Mouse (Mus musculus) frontal cortex, postnatal 25 days (tissue): Measurements from ENCODE around the gene Zfp746.
A peak's percentile ranks its signal among the peaks of the same experiment; 100 is the strongest.

Experiments used
- DNase-seq, 2 experiments: peaks; one replicate each; pipeline ENCODE4 v3.0.0; 2022; ENCODE audit warnings: low spot score in 2 of 2

The Zfp746 gene

DNA sequence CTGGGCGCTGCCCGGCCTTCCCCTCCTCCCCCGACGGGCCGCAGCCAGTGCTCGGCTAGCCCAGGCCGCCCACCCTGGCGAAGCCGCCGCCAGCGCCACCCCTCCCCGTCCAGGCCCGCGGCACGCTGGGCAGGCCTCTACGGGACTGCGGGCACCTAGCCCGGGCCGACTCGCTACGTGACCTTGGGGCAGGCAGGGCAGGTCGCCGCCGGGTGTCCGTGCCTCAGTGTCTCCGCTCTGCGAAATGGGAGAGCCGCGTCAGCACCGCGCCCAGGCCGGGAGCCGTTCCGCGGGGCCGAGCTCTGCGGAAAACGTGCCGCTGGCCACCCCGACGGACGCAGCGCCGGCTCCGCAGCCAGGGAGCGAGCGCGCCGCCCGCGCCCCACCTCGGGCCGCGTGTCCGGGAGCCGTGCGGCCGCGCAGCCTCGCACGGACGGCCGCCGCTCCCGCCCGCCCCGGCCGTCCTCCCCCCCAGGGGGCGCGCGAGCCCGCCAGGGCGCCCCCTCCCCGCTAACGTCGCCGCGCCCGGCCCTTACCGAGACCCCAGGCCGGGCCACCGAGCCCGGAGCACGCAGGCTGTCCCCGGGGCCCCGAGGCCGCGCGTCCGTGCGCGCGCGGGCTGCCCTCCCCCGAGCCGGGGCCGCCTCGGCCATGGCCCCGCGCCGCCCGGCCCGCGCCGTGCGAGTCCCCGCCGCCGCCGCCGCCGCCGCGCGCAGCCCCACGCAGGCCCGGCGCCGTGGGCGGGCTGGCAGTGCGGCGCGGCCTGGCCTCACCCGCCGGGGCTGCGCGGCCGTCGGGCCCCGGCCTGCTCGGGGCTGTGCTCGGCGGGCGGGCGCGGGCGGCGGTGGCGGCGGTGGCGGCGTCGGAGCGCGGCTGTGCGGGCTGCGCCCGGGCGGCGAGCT, 38.7 kb downstream of the Zfp746 start:
- peak in 1 of 2 experiments; percentile 26 for DNase-seq

DNA sequence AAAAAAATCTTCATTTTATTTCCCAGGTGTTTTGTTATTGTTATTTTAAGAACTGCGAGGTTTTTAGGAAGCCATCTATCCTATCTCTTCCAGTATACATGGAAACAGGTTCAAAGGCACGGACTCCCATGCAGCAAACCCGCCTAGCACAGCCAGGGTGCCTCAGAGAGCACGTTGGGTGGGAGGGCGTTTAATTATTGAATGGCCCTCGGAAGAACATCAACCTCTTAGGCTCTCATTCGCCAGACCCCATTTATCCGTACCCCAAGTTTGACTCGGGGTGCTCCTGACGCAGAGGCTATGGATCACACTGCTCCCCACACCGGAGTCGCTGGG, 39.3 kb downstream of the Zfp746 start:
- no peak for DNase-seq

DNA sequence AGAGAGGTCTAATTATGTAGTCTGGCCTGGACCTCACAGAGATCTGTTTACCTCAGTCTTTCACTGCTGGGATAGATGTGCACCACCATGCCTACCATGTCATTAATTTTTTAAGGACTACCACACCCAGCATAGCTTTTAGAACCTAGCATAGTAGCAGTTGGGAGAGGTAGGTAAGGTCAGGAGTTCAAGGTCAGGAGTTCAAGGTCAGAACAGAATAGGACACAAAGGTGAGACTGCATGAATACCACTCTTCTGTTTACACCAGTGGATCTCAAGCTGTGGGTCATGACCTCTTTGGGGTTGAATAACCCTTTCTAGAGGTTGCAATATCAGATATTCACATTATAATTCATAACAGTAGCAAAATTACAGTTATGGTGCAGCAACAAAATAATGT, 53.7 kb downstream of the Zfp746 start:
- DNase-seq: no peak

DNA sequence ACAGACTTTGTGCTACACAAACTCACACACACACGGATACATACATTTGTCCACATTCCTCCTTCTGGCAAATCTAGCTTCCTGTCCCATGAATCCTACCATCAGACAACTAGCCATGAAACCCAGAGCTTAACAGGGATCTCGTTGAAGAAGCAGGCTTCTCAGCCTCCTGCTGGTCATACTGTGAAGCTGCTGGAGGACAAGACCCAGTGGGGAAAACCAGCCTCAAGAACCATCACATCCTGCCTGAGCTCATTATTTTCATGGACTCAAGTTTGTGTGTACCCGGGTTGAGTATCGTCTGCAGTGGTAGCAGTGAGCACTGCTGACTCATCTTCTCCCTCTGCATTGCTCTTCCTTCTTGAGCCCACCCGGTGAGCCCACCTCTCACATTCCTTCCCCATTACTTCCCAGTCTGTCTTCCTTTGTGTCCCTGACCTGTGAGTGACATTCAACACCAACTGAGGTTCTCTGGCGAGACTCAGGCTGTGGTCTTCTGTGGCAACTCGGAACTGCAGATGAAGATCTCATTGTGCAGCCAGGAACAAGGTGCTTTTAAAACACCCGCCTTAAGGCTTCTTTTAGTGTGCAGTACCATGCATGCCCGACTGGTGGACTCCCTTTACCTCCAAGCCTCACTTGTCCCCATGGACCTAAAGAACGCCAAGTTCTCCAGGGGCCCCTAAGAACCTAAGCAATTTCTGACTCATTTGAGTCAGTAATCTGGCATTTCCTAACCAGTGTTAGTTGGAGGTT, 60.3 kb downstream of the Zfp746 start:
- peak in 1 of 2 experiments; percentile 2 for DNase-seq

DNA sequence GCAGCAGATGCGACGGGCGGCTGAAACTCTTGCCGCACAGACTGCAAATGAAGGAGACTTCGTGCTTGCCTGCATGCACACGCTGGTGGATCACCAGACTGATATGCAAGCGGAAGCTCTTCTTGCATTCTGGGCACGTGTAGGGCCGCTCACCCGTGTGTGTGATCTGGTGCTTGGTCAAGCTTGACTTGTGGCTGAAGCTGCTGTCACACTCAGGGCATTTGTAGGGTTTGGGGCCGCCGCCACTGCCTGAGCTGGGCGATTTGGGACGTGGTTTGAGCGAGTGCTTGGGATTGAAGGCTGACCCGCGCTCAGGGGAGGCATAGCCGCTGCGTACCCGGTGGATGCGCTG, 61.4 kb downstream of the Zfp746 start:
- DNase-seq: no peak

DNA sequence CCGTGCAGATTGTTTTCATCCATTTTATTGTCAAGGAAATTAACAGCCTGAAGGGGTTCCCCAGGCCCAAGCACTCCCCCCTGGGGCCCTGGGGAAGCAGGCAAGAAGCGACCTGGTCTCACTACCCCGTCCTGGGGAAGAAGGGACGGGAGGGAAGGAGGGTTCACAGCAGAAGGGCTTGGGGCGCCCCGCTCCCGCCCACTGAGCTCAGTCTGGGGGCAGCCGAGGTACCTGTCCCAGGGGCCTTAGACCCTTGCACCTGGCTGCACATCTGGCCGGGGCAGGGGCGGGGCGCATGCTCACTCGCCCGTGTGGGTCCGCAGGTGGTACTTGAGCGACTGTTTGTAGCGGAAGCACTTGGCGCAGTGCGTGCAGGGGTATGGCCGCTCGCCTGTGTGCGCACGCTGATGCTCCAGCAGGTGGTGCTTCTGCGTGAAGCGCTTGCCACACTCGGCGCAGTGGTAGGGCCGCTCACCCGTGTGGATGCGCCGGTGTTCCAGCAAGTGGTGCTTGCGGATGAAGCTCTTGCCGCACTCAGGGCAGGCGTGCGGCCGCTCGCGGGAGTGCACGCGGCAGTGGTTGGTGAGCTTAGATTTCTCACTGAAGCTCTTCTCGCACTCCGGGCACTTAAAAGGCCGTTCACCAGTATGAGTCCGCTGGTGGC, 61.9 kb downstream of the Zfp746 start:
- peak in 1 of 2 experiments; percentile 3 for DNase-seq

DNA sequence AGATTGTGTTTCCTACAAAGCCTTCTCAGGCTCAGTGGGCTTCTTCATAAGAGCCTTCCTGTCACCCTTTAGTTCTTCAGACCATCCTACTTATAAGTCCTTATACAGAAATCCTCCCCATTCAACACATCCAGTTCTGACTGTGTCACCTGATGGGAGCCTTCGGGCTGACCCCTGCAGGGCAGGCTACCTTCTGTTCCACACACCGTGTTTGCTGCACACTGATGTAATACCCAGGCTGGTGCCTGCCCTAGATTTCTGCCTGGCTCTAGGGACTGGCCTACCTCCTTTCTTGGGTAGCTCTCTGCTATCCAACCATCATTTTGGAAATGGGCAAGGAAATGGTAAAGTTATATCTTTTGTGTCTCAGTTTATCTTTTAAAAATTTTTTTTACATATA, 63.7 kb downstream of the Zfp746 start:
- peak in 1 of 2 experiments; percentile 2 for DNase-seq

DNA sequence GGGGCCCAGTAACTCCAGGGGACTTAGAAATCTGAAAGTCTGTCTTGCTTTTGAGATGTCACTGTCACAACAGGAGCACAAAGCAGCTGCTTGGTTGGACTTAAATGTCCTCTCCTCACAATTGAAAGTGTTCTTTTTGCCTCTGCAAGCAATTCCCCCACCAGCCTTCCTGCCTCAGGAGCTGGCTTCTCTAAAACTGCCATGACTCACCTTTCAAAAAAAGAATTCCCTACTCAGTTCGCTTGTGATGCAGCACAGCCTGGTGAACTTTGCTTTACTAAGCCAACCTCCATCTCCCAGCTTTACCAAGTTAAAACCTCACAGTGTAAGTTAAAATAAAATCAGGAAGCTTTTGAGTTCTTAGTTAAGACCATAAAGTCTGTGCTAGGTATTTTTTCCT, 64.7 kb downstream of the Zfp746 start:
- DNase-seq: peak in 1 of 2 experiments; percentile 3

DNA sequence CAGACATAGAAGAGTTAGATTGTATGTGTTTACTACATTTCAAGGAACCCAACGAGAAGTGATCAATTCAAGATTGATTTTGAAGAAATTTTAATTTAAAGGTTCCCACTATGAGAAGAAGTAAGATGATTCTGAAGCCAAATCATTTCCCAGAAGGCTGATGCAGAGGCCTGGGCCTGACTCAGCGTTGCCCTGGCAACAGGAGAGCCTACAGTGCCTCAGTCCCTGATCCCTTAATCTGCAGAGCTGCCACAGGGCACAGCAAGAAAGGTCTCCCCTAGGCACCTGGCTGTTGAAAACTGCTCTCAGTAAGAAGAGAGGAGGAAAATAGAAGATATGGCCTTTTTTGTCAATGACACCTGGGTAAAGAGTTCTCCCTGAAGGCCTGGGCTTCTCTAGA, 66.4 kb downstream of the Zfp746 start:
- DNase-seq: peak in 1 of 2 experiments; percentile 17

DNA sequence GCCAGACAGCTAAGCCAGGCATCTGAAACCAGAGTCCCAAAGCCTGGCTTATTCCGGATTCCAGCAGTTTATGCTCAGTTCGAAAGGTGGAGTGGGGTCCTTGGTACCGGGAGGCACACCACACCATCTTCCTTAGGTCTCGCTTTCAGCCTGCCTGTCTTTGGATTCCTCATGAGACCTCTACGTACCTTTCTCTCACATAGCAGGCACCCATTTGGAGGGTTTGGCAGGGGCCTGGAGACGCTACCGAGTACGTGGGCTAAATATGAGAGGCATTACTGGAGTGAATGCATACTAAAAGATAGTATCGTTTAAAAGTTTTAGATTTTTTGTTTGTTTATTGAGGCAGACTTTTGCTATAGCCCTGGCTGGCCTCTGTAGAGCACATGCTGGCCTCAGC, 69.6 kb downstream of the Zfp746 start:
- no peak for DNase-seq

DNA sequence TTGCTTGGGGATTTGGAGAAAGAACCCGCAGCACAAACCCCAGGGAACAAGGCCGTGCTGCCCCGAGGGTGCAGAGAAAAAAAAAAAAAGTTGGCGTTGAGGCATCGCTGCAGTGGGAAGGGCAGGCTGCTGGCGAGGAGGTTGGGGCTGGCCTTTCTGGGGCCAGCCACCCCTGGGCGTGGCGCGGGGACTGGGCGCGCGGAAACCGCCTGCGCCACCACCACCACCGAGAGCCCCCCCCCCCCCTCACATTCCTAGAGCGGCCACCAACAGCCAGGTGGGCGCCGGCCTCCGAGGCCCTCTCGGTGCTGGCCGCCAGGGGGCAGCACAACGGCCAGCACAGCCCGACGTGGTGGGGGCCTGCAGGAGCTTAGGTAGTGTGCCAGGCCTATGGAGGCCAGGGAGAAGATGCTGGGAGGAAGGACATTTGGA, 70.3 kb downstream of the Zfp746 start:
- no peak for DNase-seq
